Mouse (Mus musculus) ovary, adult 18-20 months (tissue): ENCODE measurements at regions not wholly inside any gene's neighbourhood (a gene's known extent, or its start where the extent isn't known, plus 50 kb on each side); places are given as distances from the start of the nearest gene placed in this dataset.

Experiments
- DNase-seq: peaks from one replicate; pipeline ENCODE4 v3.0.0; 2022; ENCODE audit warnings: low spot score, mixed read lengths

- DNase-seq, result no peak
Observed at GRCm38 (mm10) chr13:52049249-52049648, 202.8 kb downstream of the Gadd45g start.

GRCm38 (mm10) chr13:52055741-52056140 lies 209.3 kb downstream of the Gadd45g start:
- DNase-seq, result no peak

- no peak for DNase-seq
Observed at GRCm38 (mm10) chr13:52057456-52057855, 211.0 kb downstream of the Gadd45g start.

GRCm38 (mm10) chr13:52059756-52060417 lies 213.4 kb downstream of the Gadd45g start:
- DNase-seq, result no peak

- DNase-seq, result no peak
Observed at GRCm38 (mm10) chr13:52060418-52060870, 214.0 kb downstream of the Gadd45g start.

GRCm38 (mm10) chr13:52061454-52061853 lies 215.0 kb downstream of the Gadd45g start:
- no peak for DNase-seq

- DNase-seq, result no peak
Observed at GRCm38 (mm10) chr13:52061881-52062280, 215.4 kb downstream of the Gadd45g start.

GRCm38 (mm10) chr13:52062576-52062975 lies 216.1 kb downstream of the Gadd45g start:
- no peak for DNase-seq

GRCm38 (mm10) chr13:52065274-52065673 lies 218.8 kb downstream of the Gadd45g start:
- DNase-seq, result no peak

GRCm38 (mm10) chr13:52065720-52066119 lies 219.2 kb downstream of the Gadd45g start:
- DNase-seq, result no peak

GRCm38 (mm10) chr13:52067048-52067447 lies 220.6 kb downstream of the Gadd45g start:
- DNase-seq, result no peak

GRCm38 (mm10) chr13:52068886-52069439 lies 222.5 kb downstream of the Gadd45g start:
- no peak for DNase-seq

- no peak for DNase-seq
Observed at GRCm38 (mm10) chr13:52069714-52070113, 223.2 kb downstream of the Gadd45g start.

GRCm38 (mm10) chr13:52070731-52071663 lies 224.5 kb downstream of the Gadd45g start:
- no peak for DNase-seq

- no peak for DNase-seq
Observed at GRCm38 (mm10) chr13:52077616-52078015, 231.1 kb downstream of the Gadd45g start.

- DNase-seq, result no peak
Observed at GRCm38 (mm10) chr13:52078561-52078960, 232.1 kb downstream of the Gadd45g start.

- DNase-seq, result no peak
Observed at GRCm38 (mm10) chr13:52079678-52080246, 233.3 kb downstream of the Gadd45g start.

GRCm38 (mm10) chr13:52083601-52084455 lies 237.3 kb downstream of the Gadd45g start:
- no peak for DNase-seq

GRCm38 (mm10) chr13:52085110-52085509 lies 238.6 kb downstream of the Gadd45g start:
- DNase-seq, result no peak

GRCm38 (mm10) chr13:52088319-52088718 lies 241.8 kb downstream of the Gadd45g start:
- DNase-seq, result no peak

GRCm38 (mm10) chr13:52090365-52090764 lies 243.9 kb downstream of the Gadd45g start:
- no peak for DNase-seq
